Mouse (Mus musculus) CD4-positive helper T cell, adult 2 months (primary cell): ENCODE data around the gene Tmem189.

Experiments used
- DNase-seq: peaks from one replicate; pipeline ENCODE4 v3.0.0-alpha.2; 2012; ENCODE audit warnings: low read depth, missing footprints, low spot score

Gene Tmem189

GRCm38 (mm10) chr2:167593551-167594250, 95.9 kb downstream of the Tmem189 start:
- DNase-seq = no peak
